Mouse (Mus musculus) midbrain, embryonic 13.5 days (tissue): ENCODE data around the gene Lrrc10b. TPM values are rescaled to one million over a fixed set of nuclear protein-coding genes. Genes with fewer than 3 reads are reported as not detected.

Source experiments
- ATAC-seq: fragments of 200-750 bp; cut with Nextera tagmentation; 2 replicates; pipeline ENCODE4 v1.8.0; 2017; ENCODE audit warnings: mild to moderate bottlenecking, moderate TSS enrichment, moderate library complexity
- H3K27ac ChIP-seq: fragments of 300-500 bp; sonication (generic); 2 replicates; pipeline ENCODE4 v1.5.1; 2015; ENCODE audit warnings: inconsistent platforms, mild to moderate bottlenecking, moderate library complexity
- H3K27me3 ChIP-seq: fragments of 300-500 bp; sonication (generic); 2 replicates; pipeline ENCODE4 v1.6.1; 2015; ENCODE audit warnings: mild to moderate bottlenecking, inconsistent platforms
- H3K36me3 ChIP-seq: fragments of 300-500 bp; sonication (generic); 2 replicates; pipeline ENCODE4 v1.6.1; 2015; ENCODE audit warnings: mild to moderate bottlenecking, inconsistent platforms
- H3K4me1 ChIP-seq: fragments of 300-500 bp; sonication (generic); replicated peaks from 2 replicates; pipeline ENCODE4 v1.6.1; 2015; ENCODE audit warnings: inconsistent platforms
- H3K4me2 ChIP-seq: fragments of 300-500 bp; sonication (generic); replicated peaks from 2 replicates; pipeline ENCODE4 v1.6.1; 2015; ENCODE audit warnings: moderate library complexity, mild to moderate bottlenecking, inconsistent platforms
- H3K4me3 ChIP-seq: fragments of 300-500 bp; sonication (generic); replicated peaks from 2 replicates; pipeline ENCODE4 v1.5.1; 2015; ENCODE audit warnings: mild to moderate bottlenecking, inconsistent platforms
- H3K9ac ChIP-seq: fragments of 300-500 bp; sonication (generic); replicated peaks from 2 replicates; pipeline ENCODE4 v1.6.1; 2015; ENCODE audit warnings: mild to moderate bottlenecking, inconsistent platforms
- H3K9me3 ChIP-seq: fragments of 300-500 bp; sonication (generic); 2 replicates; pipeline ENCODE4 v1.6.1; 2016; ENCODE audit warnings: mild to moderate bottlenecking, inconsistent platforms
- WGBS: fragments of 180-500 bp; shearing (Covaris S2); methylation state at CpG from one replicate; pipeline ENCODE4 v1.1.7; 2015; 5-methylcytosine and 5-hydroxymethylcytosine counted together
- polyA plus RNA-seq: library from polyadenylated mRNA; unstranded; fragments of >200 nt; fragmentation: Nextera tagmentation; extraction: Ambion mirVana; gene quantifications from 2 replicates; pipeline ENCODE4 v1.2.1, GENCODE M21; 2015

The Lrrc10b gene
- polyA plus RNA-seq, result 0.71 and 0.76 TPM in 2 replicates

GRCm38 (mm10) chr19:10456752-10457483 lies at the start of gene Lrrc10b:
Gene Lrrc10b (minus strand): TSS chr19:10457473.
- Histone ChIP-seq H3K4me1 (peaks cover 44% of the 10 kb centered on the region), H3K4me2 (peak within 1 kb of the TSS; percentile 83), H3K4me3 (peak within 1 kb of the TSS; percentile 49), H3K27ac (peak within 1 kb of the TSS; percentile 54), H3K27me3 (peaks cover 83% of the 10 kb centered on the region), H3K36me3 (no peaks in the 10 kb centered on the region), H3K9me3 (no peaks in the 10 kb centered on the region), H3K9ac (peak within 1 kb of the TSS; percentile 63)
- peak; percentile 80 for ATAC-seq
- under 1% methylated on average over 84 of the region's 96 CpGs for WGBS

GRCm38 (mm10) chr19:10502571-10502970 lies 45.3 kb upstream of the Lrrc10b start:
- H3K4me1 ChIP-seq, result peaks cover 3% of the 10 kb centered on the region; the same call in 1 of the 2 replicates
- H3K27ac ChIP-seq, result no peak overlapping the region
- H3K9ac ChIP-seq, result no peak overlapping the region
- no peaks in the 10 kb centered on the region for H3K9me3 ChIP-seq
- H3K36me3 ChIP-seq, result peaks cover 55% of the 10 kb centered on the region
- H3K4me2 ChIP-seq, result no peak overlapping the region
- no peaks in the 10 kb centered on the region for H3K27me3 ChIP-seq
- WGBS, result 4% methylated on average over 4 of the region's 4 CpGs
- no peak overlapping the region for H3K4me3 ChIP-seq
- ATAC-seq, result peak; percentile 87

- WGBS, result 94% methylated on average over 8 of the region's 8 CpGs
- Histone ChIP-seq H3K4me2 (no peak overlapping the region), H3K4me3 (no peak overlapping the region), H3K27ac (no peak overlapping the region), H3K9me3 (no peaks in the 10 kb centered on the region), H3K4me1 (peaks cover 20% of the 10 kb centered on the region), H3K36me3 (peaks cover 42% of the 10 kb centered on the region), H3K27me3 (no peaks in the 10 kb centered on the region), H3K9ac (no peak overlapping the region)
- no peak for ATAC-seq
Observed at GRCm38 (mm10) chr19:10500581-10500980, 43.3 kb upstream of the Lrrc10b start.

GRCm38 (mm10) chr19:10497512-10498160 lies 40.4 kb upstream of the Lrrc10b start:
- no peaks in the 10 kb centered on the region for H3K27me3 ChIP-seq
- peaks cover 20% of the 10 kb centered on the region for H3K4me1 ChIP-seq
- H3K9ac ChIP-seq, result no peak overlapping the region
- WGBS, result 59% methylated on average over 8 of the region's 8 CpGs
- peak overlapping the region; percentile 51; the same call in 1 of the 2 replicates for H3K27ac ChIP-seq
- H3K36me3 ChIP-seq, result peaks cover 25% of the 10 kb centered on the region
- H3K4me2 ChIP-seq, result no peak overlapping the region
- H3K9me3 ChIP-seq, result no peaks in the 10 kb centered on the region
- no peak overlapping the region for H3K4me3 ChIP-seq
- ATAC-seq, result no peak

- peak overlapping the region; percentile 51 for H3K27ac ChIP-seq
Observed at GRCm38 (mm10) chr19:10496976-10497375, 39.7 kb upstream of the Lrrc10b start.

GRCm38 (mm10) chr19:10495670-10496069 lies 38.4 kb upstream of the Lrrc10b start:
- no peak for ATAC-seq
- Histone ChIP-seq H3K36me3 (peaks cover 11% of the 10 kb centered on the region), H3K9ac (no peak overlapping the region), H3K27me3 (no peaks in the 10 kb centered on the region), H3K9me3 (no peaks in the 10 kb centered on the region), H3K4me3 (no peak overlapping the region), H3K4me1 (peaks cover 20% of the 10 kb centered on the region), H3K4me2 (no peak overlapping the region), H3K27ac (no peak overlapping the region)
- 90% methylated on average over 1 of the region's 1 CpGs for WGBS

More at GRCm38 (mm10) chr19:10496976-10497375, 39.7 kb upstream of the Lrrc10b start:
- no peaks in the 10 kb centered on the region for H3K27me3 ChIP-seq
- no peak overlapping the region for H3K4me2 ChIP-seq
- no peak overlapping the region for H3K4me3 ChIP-seq
- no peak overlapping the region for H3K9ac ChIP-seq
- H3K9me3 ChIP-seq, result no peaks in the 10 kb centered on the region
- ATAC-seq, result peak; percentile 52
- H3K4me1 ChIP-seq, result peaks cover 20% of the 10 kb centered on the region
- H3K36me3 ChIP-seq, result peaks cover 24% of the 10 kb centered on the region
- 34% methylated on average over 2 of the region's 2 CpGs for WGBS

- Histone ChIP-seq H3K4me2 (no peak overlapping the region), H3K4me3 (no peak overlapping the region), H3K9me3 (no peaks in the 10 kb centered on the region), H3K9ac (no peak overlapping the region), H3K27ac (no peak overlapping the region), H3K27me3 (peaks cover 11% of the 10 kb centered on the region), H3K36me3 (no peaks in the 10 kb centered on the region), H3K4me1 (peaks cover 16% of the 10 kb centered on the region)
- 23% methylated on average over 9 of the region's 9 CpGs for WGBS
- peak; percentile 82 for ATAC-seq
Observed at GRCm38 (mm10) chr19:10486264-10486738, 29.0 kb upstream of the Lrrc10b start.

- peak within 1 kb of the TSS; percentile 2; the same call in 1 of the 2 replicates for H3K4me2 ChIP-seq
Observed at GRCm38 (mm10) chr19:10482703-10483102, 25.4 kb upstream of the Lrrc10b start, which contains the start of gene Ppp1r32. Gene Ppp1r32 (minus strand): TSS chr19:10482928.

GRCm38 (mm10) chr19:10479541-10479940 lies 22.3 kb upstream of the Lrrc10b start:
- 0 out of 2 replicates have a peak, but pooled peaks cover 2% of the 10 kb centered on the region for H3K27me3 ChIP-seq
- no peak overlapping the region for H3K9ac ChIP-seq
- no peak overlapping the region for H3K4me2 ChIP-seq
- H3K36me3 ChIP-seq, result no peaks in the 10 kb centered on the region
- ATAC-seq, result no peak
- no peak overlapping the region for H3K27ac ChIP-seq
- H3K4me3 ChIP-seq, result no peak overlapping the region
- WGBS, result 74% methylated on average over 4 of the region's 4 CpGs
- H3K4me1 ChIP-seq, result peaks cover 16% of the 10 kb centered on the region
- H3K9me3 ChIP-seq, result no peaks in the 10 kb centered on the region

More at GRCm38 (mm10) chr19:10482703-10483102, 25.4 kb upstream of the Lrrc10b start, which contains the start of gene Ppp1r32:
- 19% methylated on average over 6 of the region's 6 CpGs for WGBS
- peak; percentile 78 for ATAC-seq
- no peak within 1 kb of the TSS for H3K9ac ChIP-seq
- no peaks in the 10 kb centered on the region for H3K36me3 ChIP-seq
- peaks cover 16% of the 10 kb centered on the region for H3K4me1 ChIP-seq
- H3K9me3 ChIP-seq, result no peaks in the 10 kb centered on the region
- H3K27ac ChIP-seq, result no peak within 1 kb of the TSS
- no peak within 1 kb of the TSS for H3K4me3 ChIP-seq
- H3K27me3 ChIP-seq, result peaks cover 11% of the 10 kb centered on the region

GRCm38 (mm10) chr19:10473779-10474178 lies 16.5 kb upstream of the Lrrc10b start:
- ATAC-seq, result peak; percentile 69; the same call in 1 of the 2 replicates
- H3K27me3 ChIP-seq, result no peaks in the 10 kb centered on the region
- H3K4me2 ChIP-seq, result no peak overlapping the region
- H3K4me1 ChIP-seq, result 0 out of 2 replicates have a peak, but pooled peaks cover 4% of the 10 kb centered on the region
- no peaks in the 10 kb centered on the region for H3K9me3 ChIP-seq
- no peak overlapping the region for H3K27ac ChIP-seq
- H3K36me3 ChIP-seq, result no peaks in the 10 kb centered on the region
- 18% methylated on average over 6 of the region's 6 CpGs for WGBS
- H3K9ac ChIP-seq, result no peak overlapping the region
- no peak overlapping the region for H3K4me3 ChIP-seq

GRCm38 (mm10) chr19:10472958-10473357 lies 15.7 kb upstream of the Lrrc10b start:
- Histone ChIP-seq H3K4me2 (no peak overlapping the region), H3K27me3 (no peaks in the 10 kb centered on the region), H3K36me3 (no peaks in the 10 kb centered on the region), H3K27ac (no peak overlapping the region), H3K9ac (no peak overlapping the region), H3K4me1 (0 out of 2 replicates have a peak, but pooled peaks cover 4% of the 10 kb centered on the region), H3K4me3 (no peak overlapping the region), H3K9me3 (no peaks in the 10 kb centered on the region)
- ATAC-seq, result no peak
- 73% methylated on average over 3 of the region's 3 CpGs for WGBS

GRCm38 (mm10) chr19:10469171-10469658 lies 11.9 kb upstream of the Lrrc10b start:
- H3K4me1 ChIP-seq, result peaks cover 7% of the 10 kb centered on the region
- 0 out of 2 replicates have a peak, but pooled peaks have one; percentile 27 for ATAC-seq
- WGBS, result 66% methylated on average over 8 of the region's 8 CpGs

More at GRCm38 (mm10) chr19:10469171-10469658, 11.9 kb upstream of the Lrrc10b start:
- Histone ChIP-seq H3K9ac (no peak overlapping the region), H3K27me3 (no peaks in the 10 kb centered on the region), H3K27ac (no peak overlapping the region), H3K4me3 (no peak overlapping the region), H3K9me3 (no peaks in the 10 kb centered on the region), H3K36me3 (no peaks in the 10 kb centered on the region), H3K4me2 (no peak overlapping the region)
